Mouse (Mus musculus) heart, postnatal 36 days (tissue): ENCODE measurements around the gene Dysf. TPM values are rescaled to one million over a fixed set of nuclear protein-coding genes. Genes with fewer than 3 reads are reported as not detected.
A peak's percentile ranks its signal among the peaks of the same experiment; 100 is the strongest.

ENCODE experiments used
- DNase-seq, 2 experiments: peaks; one replicate each; pipeline ENCODE4 v3.0.0; 2021 to 2022
- intact Hi-C: fragments of 180-260 bp; cut with DNase I; formaldehyde crosslinking; loops from one replicate; pipeline ENCODE4 v1.15.1; 2025
- total RNA-seq, 2 experiments: library from RNA; stranded (reverse); gene quantifications; 2 replicates each; pipeline ENCODE4 v1.2.3; 2021

Gene Dysf
- total RNA-seq, 2 experiments from 2014 or later = 108 to 112 TPM

DNA sequence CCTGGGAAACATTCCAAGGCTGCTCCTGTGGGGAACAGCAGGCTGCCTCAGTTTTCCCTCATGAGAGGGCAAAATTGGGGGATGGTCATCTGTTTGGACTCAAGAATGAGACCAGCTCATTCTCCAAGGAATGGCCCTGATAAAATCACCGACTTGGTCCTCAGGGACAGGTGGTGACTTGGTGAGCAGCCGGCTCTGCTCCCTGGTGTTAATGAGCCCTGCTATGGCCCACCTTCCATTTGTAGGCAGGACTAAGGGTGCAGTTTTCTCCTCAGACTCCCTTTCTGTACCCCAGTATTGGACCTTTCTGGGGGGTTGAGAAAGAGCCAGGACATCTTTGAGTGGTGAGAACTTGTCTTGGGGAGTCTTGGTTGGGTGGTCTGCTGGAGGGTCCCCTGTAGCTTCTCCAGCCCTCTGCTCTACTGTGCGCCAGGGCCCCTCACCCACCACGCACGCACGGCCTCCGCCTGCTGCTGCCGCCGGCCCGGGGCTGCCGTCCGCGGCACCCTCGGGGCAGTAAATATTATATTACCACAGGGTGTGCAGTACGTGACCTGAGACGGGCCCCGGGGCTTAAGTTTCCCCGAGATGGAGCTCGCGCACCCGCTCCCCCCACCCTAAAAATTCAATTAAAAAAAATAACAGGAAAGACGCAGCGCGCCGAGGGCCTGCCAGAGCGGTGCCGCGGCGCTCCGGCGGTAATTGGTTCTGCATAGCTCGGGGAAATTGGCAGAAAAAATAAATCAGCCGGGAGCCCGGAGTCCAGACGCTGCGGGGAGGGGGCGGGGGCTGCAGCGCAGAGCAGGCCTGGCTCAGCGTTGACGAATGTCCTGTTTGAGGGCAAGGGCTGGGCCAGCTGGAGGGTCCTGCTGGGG lies 97.0 kb downstream of the Dysf start:
- peak in 1 of 2 experiments; percentile 15 for DNase-seq
- intact Hi-C loops = no loop called here

DNA sequence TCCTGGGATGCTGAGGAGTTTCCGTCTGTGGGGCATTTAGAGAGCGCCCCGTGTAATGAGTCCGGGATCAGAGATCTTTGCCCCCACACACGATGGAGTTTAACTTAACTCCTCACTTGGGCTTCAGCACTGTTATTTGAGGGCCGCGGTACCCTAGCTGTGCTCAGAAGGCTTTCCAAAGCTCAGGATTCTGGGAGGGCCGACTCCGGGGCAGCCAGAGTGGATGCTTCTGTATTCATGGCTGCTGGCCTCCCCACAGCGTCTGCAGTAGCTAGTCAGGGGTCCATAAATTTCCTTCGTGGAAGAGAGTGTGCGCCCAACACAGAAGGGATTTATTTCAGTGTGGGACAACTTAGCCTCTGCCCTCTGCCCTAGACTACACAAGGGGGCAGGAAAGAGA lies 97.7 kb downstream of the Dysf start:
- intact Hi-C loops = no loop called here
- no peak for DNase-seq

- intact Hi-C loops = no loop called here
- DNase-seq = no peak
These were observed 102.0 kb downstream of the Dysf start for GRCm38 (mm10) chr6:84110377-84110776.

DNA sequence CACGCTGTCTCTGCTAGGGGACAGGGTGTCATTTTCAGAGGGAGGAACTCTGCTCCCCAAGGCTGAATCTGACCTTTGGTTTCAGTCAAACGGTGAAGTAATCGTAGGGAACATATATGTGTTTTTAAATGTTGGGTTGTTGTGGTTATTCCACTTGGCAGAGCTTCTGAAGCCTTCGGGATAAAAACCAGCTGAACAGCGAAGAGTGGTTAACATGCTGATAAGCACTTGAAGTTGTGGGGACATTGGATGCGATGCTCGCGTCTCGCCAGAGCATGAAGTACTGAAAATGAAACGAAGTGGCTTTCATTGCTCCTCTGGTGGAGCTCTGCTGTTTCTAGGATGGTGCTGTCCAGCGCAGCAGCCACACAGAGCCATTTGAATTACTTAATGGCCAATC lies 102.7 kb downstream of the Dysf start:
- intact Hi-C loops = no loop called here
- no peak for DNase-seq

- intact Hi-C loops = no loop called here
- no peak for DNase-seq
These were observed 111.5 kb downstream of the Dysf start for GRCm38 (mm10) chr6:84119731-84120530.

DNA sequence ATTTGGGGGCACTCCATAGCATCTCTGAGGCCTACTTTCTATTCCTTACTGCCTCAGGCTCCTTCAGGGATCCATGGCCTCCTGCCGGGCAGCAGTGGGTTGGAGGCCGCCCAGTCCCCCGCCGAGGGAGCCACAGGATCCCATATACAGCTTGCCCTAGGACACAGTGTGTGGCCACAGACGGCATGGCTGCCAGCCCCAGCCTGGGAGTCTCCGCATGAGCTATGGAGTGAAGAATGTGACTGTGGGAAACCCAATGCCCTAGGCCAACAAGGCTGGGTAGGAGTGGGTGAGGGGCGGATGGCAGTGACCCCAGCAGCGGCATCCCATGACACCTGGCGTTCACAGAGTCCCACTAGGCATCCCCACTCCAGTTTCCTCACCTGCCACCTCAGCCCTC lies 116.2 kb downstream of the Dysf start:
- DNase-seq = no peak
- intact Hi-C loops = no loop called here

- intact Hi-C loops = no loop called here
These were observed 116.7 kb downstream of the Dysf start for GRCm38 (mm10) chr6:84125101-84125500.

DNA sequence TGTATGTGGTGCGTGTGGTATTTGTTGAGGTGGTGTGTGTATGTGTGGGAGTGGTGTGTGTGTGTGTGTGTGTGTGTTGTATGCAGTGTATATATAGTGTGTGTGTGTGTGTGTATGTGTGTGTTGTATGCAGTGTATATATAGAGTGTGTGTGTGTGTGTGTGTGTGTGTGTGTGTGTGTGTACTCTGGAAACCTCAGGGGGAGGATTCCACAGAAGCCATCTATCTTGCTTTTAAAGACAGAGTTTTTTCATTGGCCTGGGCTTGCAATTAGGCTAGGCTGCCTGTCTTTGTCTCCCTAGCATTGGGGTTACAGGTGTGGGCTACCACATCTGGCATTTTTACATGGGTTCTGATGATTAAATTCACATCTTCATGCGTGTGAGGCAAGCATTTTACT lies 119.8 kb downstream of the Dysf start:
- intact Hi-C loops = no loop called here
- DNase-seq = no peak

More at GRCm38 (mm10) chr6:84125101-84125500, 116.7 kb downstream of the Dysf start:
- no peak for DNase-seq

DNA sequence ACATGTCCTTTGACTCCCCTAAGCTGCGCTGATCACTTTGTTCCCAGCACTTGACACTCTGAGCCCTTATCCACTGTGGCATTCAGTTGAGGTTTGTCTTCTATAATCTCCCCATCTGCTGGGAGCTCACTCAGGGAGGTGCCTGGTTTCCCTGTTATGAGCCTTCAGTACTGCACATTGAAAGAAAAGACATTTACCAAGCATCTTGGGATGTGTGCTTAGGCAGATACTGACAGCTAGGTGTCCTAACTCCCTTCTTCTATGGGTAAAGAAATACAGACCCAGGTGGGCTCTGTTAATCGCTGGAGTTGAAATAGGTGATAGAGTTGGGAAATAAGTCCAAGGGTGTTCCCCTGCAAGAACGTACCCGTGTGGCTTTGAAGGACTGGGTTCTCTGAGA lies 122.5 kb downstream of the Dysf start:
- intact Hi-C loops = no loop called here

DNA sequence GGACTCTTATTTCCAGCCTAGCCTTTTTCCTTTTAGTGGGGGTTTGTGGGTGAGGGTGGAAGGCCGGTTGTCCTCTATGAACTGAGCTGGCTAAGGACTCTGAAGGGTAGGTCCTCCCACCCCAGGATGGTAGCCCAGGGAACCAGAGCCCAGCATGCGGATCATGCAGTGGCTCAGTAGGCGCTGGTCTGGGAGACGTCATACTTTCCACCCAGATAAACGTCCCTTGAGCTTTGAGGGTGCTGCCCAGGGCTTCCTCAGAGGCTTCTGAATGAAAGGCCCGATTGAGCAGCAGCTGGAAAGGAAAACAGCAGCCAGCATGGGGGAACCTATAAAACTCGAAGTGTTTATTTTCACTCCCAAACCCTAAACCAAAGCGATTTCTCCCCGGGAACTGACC lies 123.1 kb downstream of the Dysf start:
- intact Hi-C loops = no loop called here

More for the DNA sequence above, 122.5 kb downstream of the Dysf start:
- DNase-seq = no peak

DNA sequence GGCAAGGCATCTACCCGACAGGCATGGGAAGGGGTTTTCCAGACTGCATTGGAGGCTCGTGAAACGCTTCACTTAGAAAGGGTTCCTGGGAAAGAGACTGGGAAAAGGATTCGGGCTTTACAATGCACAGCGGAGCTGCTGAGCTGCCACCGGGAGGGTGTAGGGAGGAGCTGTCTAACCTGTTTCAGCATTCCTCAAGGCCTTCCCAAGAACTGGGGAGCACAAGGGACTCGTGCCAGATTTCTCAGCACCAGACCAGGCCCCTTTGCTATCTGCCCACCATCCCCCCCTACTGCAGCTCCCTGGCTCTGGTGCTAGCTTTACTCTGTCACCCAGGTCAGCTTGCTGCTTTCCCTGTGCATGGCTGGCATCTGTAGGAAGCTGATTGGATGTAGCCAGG lies 124.7 kb downstream of the Dysf start:
- intact Hi-C loops = no loop called here

More for the DNA sequence above, 123.1 kb downstream of the Dysf start:
- no peak for DNase-seq

GRCm38 (mm10) chr6:84133996-84134721 lies 125.8 kb downstream of the Dysf start:
- intact Hi-C loops = no loop called here
- no peak for DNase-seq

More for the DNA sequence above, 124.7 kb downstream of the Dysf start:
- DNase-seq = no peak

DNA sequence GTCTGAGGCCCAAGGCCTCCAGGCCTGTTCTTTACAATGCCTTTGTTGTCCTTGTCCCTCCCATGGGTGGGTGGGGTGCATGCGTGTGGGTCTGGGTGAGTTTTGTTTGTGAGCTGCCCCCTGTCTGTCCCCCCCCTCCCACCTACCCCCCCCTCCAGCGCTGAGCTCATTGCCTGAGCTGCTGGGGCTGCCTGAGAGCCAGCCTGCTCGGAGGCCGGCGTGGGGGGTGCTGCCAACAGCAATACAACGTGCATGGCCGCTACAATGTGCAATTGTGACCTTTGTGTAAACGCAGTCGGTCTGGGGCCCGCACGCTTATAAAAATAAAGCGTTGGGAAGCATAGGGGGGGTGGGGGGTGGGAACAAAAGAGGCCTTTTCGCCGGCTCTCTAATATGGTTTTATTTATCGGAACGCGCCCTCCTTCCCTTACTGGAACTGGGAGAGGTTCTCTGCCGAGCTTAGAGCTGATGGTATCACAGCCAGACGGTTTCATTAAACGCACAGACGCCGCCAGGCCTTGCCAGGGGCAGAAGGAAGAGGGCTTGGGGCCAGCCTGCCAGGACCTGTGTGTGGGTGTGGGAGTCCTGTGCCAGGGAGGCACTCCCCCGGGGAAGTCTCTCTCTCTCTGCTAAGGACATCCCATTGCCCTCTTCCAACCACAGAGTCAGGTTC lies 126.5 kb downstream of the Dysf start:
- DNase-seq = no peak
- intact Hi-C loops = no loop called here

GRCm38 (mm10) chr6:84135709-84136108 lies 127.3 kb downstream of the Dysf start:
- DNase-seq = no peak
- intact Hi-C loops = no loop called here

GRCm38 (mm10) chr6:84136345-84136744 lies 128.0 kb downstream of the Dysf start:
- DNase-seq = no peak
- intact Hi-C loops = no loop called here

DNA sequence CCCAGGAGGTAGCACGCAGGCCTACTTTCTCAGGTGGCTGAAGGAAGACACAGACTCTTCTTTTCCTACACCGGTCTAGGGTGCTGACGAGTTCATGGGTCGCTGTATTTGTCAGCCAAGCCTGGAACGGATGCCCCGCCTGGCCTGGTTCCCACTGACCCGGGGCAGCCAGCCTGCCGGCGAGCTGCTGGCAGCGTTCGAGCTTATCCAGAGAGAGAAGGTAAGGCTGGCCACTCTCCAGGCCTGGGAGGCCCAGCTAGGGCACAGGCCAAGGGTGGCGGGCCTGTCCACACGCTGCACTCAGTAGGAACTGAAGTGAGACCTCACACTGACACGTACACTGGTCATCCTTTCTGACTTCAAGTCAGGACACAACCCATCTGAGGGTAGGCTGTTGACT lies 131.5 kb downstream of the Dysf start:
- intact Hi-C loops = no loop called here
- DNase-seq = peak; percentile 74 to 79

DNA sequence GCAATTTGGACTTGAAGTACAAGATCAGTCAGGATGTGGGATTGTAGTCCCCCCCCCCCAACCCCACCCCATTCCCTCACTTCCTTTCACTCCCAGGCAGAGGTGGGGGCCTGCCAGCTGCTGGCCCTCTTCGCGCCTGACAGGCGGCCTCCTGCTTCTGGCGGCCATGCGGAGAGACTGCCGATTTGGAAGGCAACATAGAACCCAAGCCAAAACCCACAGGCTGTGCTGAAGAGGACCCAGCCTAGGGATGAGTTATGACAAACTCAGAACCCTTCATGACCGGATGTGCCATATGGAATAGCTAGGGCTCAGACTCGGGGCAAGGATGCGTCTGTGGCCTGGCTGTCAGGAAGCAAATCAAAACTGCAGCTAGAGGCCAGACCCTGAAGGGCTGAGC lies 134.1 kb downstream of the Dysf start:
- peak; percentile 30 to 37 for DNase-seq
- intact Hi-C loops = no loop called here

DNA sequence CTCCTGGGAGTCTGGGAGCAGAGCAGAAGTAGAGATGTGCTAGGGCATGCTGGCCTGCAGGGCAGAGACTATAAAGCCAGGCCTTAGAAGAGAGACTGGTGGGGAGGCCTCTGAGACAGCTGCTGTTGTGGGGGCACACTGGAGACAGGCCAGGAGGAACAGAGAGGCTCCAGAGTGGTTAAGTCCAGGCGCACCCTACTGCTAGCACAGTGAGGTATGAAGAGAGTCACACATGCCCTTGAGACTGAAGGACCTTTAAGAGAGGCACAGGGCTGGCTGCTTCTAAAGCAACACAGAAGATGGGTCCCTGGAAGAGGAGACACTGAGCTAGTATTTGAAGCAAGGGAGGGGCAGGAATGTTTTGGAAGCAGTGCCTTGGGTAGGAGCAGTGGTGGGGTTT lies 134.9 kb downstream of the Dysf start:
- intact Hi-C loops = no loop called here
- no peak for DNase-seq

DNA sequence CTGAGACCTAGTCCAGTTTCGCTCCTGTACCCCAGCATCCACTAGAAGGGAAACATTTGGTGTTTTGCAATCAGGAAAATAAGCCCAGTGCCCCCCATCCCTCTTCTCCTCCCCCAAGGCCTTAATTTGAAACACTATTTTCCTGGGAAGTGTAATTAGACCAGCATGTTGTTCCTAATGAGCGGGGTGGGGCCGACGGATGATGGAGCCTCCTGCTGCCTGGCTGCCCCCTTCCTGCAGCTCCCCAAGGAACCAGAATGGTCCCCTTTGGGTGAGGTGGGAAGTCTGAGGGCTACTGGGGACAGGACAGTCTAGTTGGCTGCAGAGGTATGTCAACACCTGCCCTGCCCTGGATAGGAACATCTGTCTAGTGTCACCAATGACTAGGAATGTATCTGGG lies 136.0 kb downstream of the Dysf start:
- intact Hi-C loops = no loop called here
- no peak for DNase-seq

- intact Hi-C loops = loop anchor here (1.0 kb wide), 1 partner anchor 51 kb away; no protein-coding TSS in a partner anchor
- no peak for DNase-seq
These were observed 139.0 kb downstream of the Dysf start for GRCm38 (mm10) chr6:84147206-84148004.
